Mouse (Mus musculus) CD4-positive, CD25-positive, alpha-beta regulatory T cell, adult 4 months (primary cell): ENCODE data around the gene Rasa2. TPM values are rescaled to one million over a fixed set of nuclear protein-coding genes. Genes with fewer than 3 reads are reported as not detected.
"Not testable (repeated sequence)": the region's sequence is repeated elsewhere in the genome, so short reads cannot be mapped to it uniquely, and the experiment has no call there.

Experiments used
- ATAC-seq: one replicate; pipeline ENCODE4 v1.8.0; 2017
- polyA plus RNA-seq, 2 experiments: library from polyadenylated mRNA; unstranded; fragments of 100-300 nt; shearing (Covaris generic); gene quantifications; one replicate each; pipeline ENCODE4 v1.2.1; 2017

Gene Rasa2
- 10 to 100 TPM; 31.2 to 43.3 TPM for polyA plus RNA-seq

GRCm38 (mm10) chr9:96631389-96632072 lies at the start of gene Rasa2:
Gene Rasa2, minus strand, starts transcription at chr9:96631617.
- peak; percentile 76 for ATAC-seq

GRCm38 (mm10) chr9:96678611-96679010 lies 47.2 kb upstream of the Rasa2 start:
- ATAC-seq = no peak

GRCm38 (mm10) chr9:96677711-96678110 lies 46.3 kb upstream of the Rasa2 start:
- not testable (repeated sequence) for ATAC-seq

GRCm38 (mm10) chr9:96676671-96677070 lies 45.3 kb upstream of the Rasa2 start:
- no peak for ATAC-seq

- ATAC-seq = peak; percentile 63
Observed at GRCm38 (mm10) chr9:96675763-96676640, 44.6 kb upstream of the Rasa2 start.

GRCm38 (mm10) chr9:96675071-96675762 lies 43.8 kb upstream of the Rasa2 start:
- ATAC-seq = peak; percentile 98

GRCm38 (mm10) chr9:96674301-96674700 lies 42.9 kb upstream of the Rasa2 start:
- no peak for ATAC-seq

- ATAC-seq = no peak
Observed at GRCm38 (mm10) chr9:96672466-96672865, 41.0 kb upstream of the Rasa2 start.

GRCm38 (mm10) chr9:96671249-96671648 lies 39.8 kb upstream of the Rasa2 start:
- no peak for ATAC-seq

- peak; percentile 100 for ATAC-seq
Observed at GRCm38 (mm10) chr9:96669877-96670276, 38.5 kb upstream of the Rasa2 start.

- ATAC-seq = no peak
Observed at GRCm38 (mm10) chr9:96668628-96669027, 37.2 kb upstream of the Rasa2 start.

GRCm38 (mm10) chr9:96660510-96661244 lies 29.3 kb upstream of the Rasa2 start:
- peak; percentile 83 for ATAC-seq

GRCm38 (mm10) chr9:96659801-96660200 lies 28.4 kb upstream of the Rasa2 start:
- no peak for ATAC-seq

GRCm38 (mm10) chr9:96653538-96653937 lies 22.1 kb upstream of the Rasa2 start:
- ATAC-seq = no peak

- peak; percentile 40 for ATAC-seq
Observed at GRCm38 (mm10) chr9:96652763-96653162, 21.3 kb upstream of the Rasa2 start.

GRCm38 (mm10) chr9:96650807-96651206 lies 19.4 kb upstream of the Rasa2 start:
- no peak for ATAC-seq

- peak; percentile 74 for ATAC-seq
Observed at GRCm38 (mm10) chr9:96649924-96650323, 18.5 kb upstream of the Rasa2 start.

GRCm38 (mm10) chr9:96649362-96649761 lies 17.9 kb upstream of the Rasa2 start:
- no peak for ATAC-seq

- ATAC-seq = peak; percentile 78
Observed at GRCm38 (mm10) chr9:96646668-96647295, 15.4 kb upstream of the Rasa2 start.

GRCm38 (mm10) chr9:96644840-96645239 lies 13.4 kb upstream of the Rasa2 start:
- no peak for ATAC-seq

GRCm38 (mm10) chr9:96644002-96644401 lies 12.6 kb upstream of the Rasa2 start:
- not testable (repeated sequence) for ATAC-seq

GRCm38 (mm10) chr9:96639451-96639850 lies 8.0 kb upstream of the Rasa2 start:
- no peak for ATAC-seq
